Mouse (Mus musculus) urinary bladder, postnatal 25 days (tissue): ENCODE results near the gene Nsf.

ENCODE experiments used
- DNase-seq: peaks from one replicate; pipeline ENCODE4 v3.0.0; 2022; ENCODE audit warnings: low spot score

Gene Nsf

GRCm38 (mm10) chr11:103772505-103773386 lies 181.1 kb downstream of the Nsf start:
- no peak for DNase-seq
